Mouse (Mus musculus) heart, postnatal 0 days (tissue): ENCODE data around the gene Dock4.

ENCODE experiments used
- CTCF ChIP-seq: IDR thresholded peaks from 2 replicates; pipeline ENCODE4 v1.5.1; 2016; ENCODE audit warnings: antibody characterized with exemption, control low read depth, low read depth
- EP300 ChIP-seq: IDR thresholded peaks from 2 replicates; pipeline ENCODE4 v1.6.1; 2016; ENCODE audit warnings: antibody characterized with exemption, low read depth

DNA sequence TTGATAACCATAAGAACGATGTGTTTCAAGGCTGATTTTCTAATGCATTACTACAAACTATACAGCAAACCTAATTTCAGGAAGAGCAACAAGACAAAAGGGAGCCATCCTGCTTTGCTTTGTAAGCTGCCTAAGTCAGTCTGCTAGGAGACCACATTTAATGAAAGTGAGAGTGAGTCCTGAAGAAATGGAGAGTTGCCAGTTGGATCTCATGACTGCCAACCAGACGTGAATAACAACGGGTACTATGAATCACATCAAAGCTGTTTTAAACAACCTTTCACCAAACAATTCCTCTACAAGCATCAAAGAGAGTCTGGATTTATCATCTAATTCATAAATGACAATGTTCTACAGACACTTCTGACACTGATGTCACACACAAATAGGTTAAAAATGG, 11.7 kb upstream of the Dock4 start:
- no peak for TF ChIP-seq CTCF
- TF ChIP-seq EP300: no peak
